18 mouse cellular contexts compared by ENCODE assay signal in the genomic region with DNA sequence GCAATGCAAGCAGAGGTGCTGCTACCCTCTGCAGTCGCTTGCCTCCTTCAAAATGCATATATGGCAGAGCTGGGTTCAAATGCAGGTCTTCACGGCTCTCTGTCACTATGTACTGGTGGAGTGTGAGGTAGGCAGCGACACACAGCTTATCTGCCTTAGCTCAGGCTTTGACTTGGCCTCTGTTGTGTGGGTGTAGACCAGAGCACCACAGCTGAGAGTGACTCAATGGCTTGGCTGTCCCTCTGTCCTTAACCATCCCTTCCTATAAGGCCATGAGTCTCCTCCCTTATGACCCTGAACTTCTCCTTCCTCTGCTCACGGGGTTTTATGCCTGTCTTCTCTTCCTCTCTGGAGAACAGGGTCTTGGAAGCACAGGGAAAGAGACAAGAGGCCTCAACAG.
"Had no signal": no experiment of that assay in that cellular context is flagged by ENCODE, and none has a peak within 500 bp of the region (broad histone marks: within the 10 kb centered on the region; RNA-seq: fewer than 3 reads in every experiment).

No protein-coding gene starts in this region.

- H3K4me3 ChIP-seq: limb, embryonic 15.5 days; liver, embryonic 15.5 days; midbrain, embryonic 12.5 days; neural tube, embryonic 13.5 days; stomach, embryonic 15.5 days had no signal

- ATAC-seq: midbrain, embryonic 16.5 days had no signal

- H3K9ac ChIP-seq: limb, embryonic 15.5 days; liver, embryonic 15.5 days; lung, embryonic 14.5 days; midbrain, embryonic 12.5 days; neural tube, embryonic 13.5 days; stomach, embryonic 15.5 days had no signal

- H3K4me1 ChIP-seq: limb, embryonic 15.5 days; midbrain, embryonic 12.5 days; neural tube, embryonic 13.5 days; stomach, embryonic 15.5 days had no signal

- DNase-seq: kidney, adult 11 months; kidney, adult 9 months; kidney, postnatal 36 days; layer of hippocampus, adult 9-11 months; layer of hippocampus, postnatal 36 days; lung, embryonic 14.5 days; lung, postnatal 14 days; right cerebral cortex, postnatal 14 days; thymus, adult 18-20 months; thymus, postnatal 25 days had no signal

- H3K27me3 ChIP-seq: limb, embryonic 15.5 days; liver, embryonic 15.5 days; midbrain, embryonic 12.5 days; neural tube, embryonic 13.5 days; stomach, embryonic 15.5 days had no signal

- H3K4me2 ChIP-seq: limb, embryonic 15.5 days; liver, embryonic 15.5 days; lung, embryonic 14.5 days; midbrain, embryonic 12.5 days; neural tube, embryonic 13.5 days; stomach, embryonic 15.5 days had no signal

- H3K27ac ChIP-seq: kidney, postnatal 0 days; limb, embryonic 15.5 days; liver, embryonic 15.5 days; macrophage; midbrain, embryonic 12.5 days; neural tube, embryonic 13.5 days; stomach, embryonic 15.5 days had no signal

- H3K9me3 ChIP-seq: limb, embryonic 15.5 days; liver, embryonic 15.5 days; midbrain, embryonic 12.5 days; neural tube, embryonic 13.5 days; stomach, embryonic 15.5 days had no signal
